Mouse (Mus musculus): ENCODE data around the gene Syngap1.
A peak's percentile ranks its signal among the peaks of the same experiment; 100 is the strongest.
"Not testable (repeated sequence)": the region's sequence is repeated elsewhere in the genome, so short reads cannot be mapped to it uniquely, and the experiment has no call there.

Syngap1 gene

GRCm38 (mm10) chr17:26941031-26941789, at the start of gene Syngap1:
Syngap1 (plus strand) TSS chr17:26941253.
- no peak for DNase-seq (ENCODE audit: low spot score in 2 of 2)

- DNase-seq (ENCODE audit: low spot score in 2 of 2): no peak
These were observed 48.2 kb upstream of the Syngap1 start for GRCm38 (mm10) chr17:26892635-26893375.

GRCm38 (mm10) chr17:26893492-26893891, 47.6 kb upstream of the Syngap1 start:
- no peak for DNase-seq (ENCODE audit: low spot score in 2 of 2)

GRCm38 (mm10) chr17:26894342-26894741, 46.7 kb upstream of the Syngap1 start:
- DNase-seq (ENCODE audit: low spot score in 2 of 2): no peak

GRCm38 (mm10) chr17:26895578-26895977, 45.5 kb upstream of the Syngap1 start:
- DNase-seq (ENCODE audit: low spot score in 2 of 2): peak; percentile 22 to 70

- no peak for DNase-seq (ENCODE audit: low spot score in 2 of 2)
These were observed 40.1 kb upstream of the Syngap1 start for GRCm38 (mm10) chr17:26900916-26901315.

GRCm38 (mm10) chr17:26904320-26904719, 36.7 kb upstream of the Syngap1 start:
- no peak for DNase-seq (ENCODE audit: low spot score in 2 of 2)

- DNase-seq (ENCODE audit: low spot score in 2 of 2): not testable (repeated sequence)
These were observed 33.5 kb upstream of the Syngap1 start for GRCm38 (mm10) chr17:26907506-26907905.

- DNase-seq (ENCODE audit: low spot score in 2 of 2): no peak
These were observed 25.8 kb upstream of the Syngap1 start for GRCm38 (mm10) chr17:26915248-26915647.

- DNase-seq (ENCODE audit: low spot score in 2 of 2): peak; percentile 99
These were observed 24.2 kb upstream of the Syngap1 start, which contains the start of gene Kifc5b for GRCm38 (mm10) chr17:26916711-26917482. Kifc5b (plus strand) TSS chr17:26917091.

GRCm38 (mm10) chr17:26917560-26917959, 23.5 kb upstream of the Syngap1 start:
- DNase-seq (ENCODE audit: low spot score in 2 of 2): not testable (repeated sequence)

- no peak for DNase-seq (ENCODE audit: low spot score in 2 of 2)
These were observed 22.7 kb upstream of the Syngap1 start for GRCm38 (mm10) chr17:26918343-26918742.

- not testable (repeated sequence) for DNase-seq (ENCODE audit: low spot score in 2 of 2)
These were observed 21.5 kb upstream of the Syngap1 start for GRCm38 (mm10) chr17:26919516-26919915.

- not testable (repeated sequence) for DNase-seq (ENCODE audit: low spot score in 2 of 2)
These were observed 18.7 kb upstream of the Syngap1 start for GRCm38 (mm10) chr17:26922368-26922767.

- not testable (repeated sequence) for DNase-seq (ENCODE audit: low spot score in 2 of 2)
These were observed 15.6 kb upstream of the Syngap1 start for GRCm38 (mm10) chr17:26925414-26925813.

GRCm38 (mm10) chr17:26931795-26932194, 9.3 kb upstream of the Syngap1 start:
- DNase-seq (ENCODE audit: low spot score in 2 of 2): not testable (repeated sequence)

- peak; percentile 95 to 99 for DNase-seq (ENCODE audit: low spot score in 2 of 2)
These were observed 8.1 kb upstream of the Syngap1 start, which contains the start of gene Phf1 for GRCm38 (mm10) chr17:26932839-26933398. Phf1 (plus strand) TSS chr17:26933052.

- no peak for DNase-seq (ENCODE audit: low spot score in 2 of 2)
These were observed 7.6 kb upstream of the Syngap1 start for GRCm38 (mm10) chr17:26933419-26933818.

GRCm38 (mm10) chr17:26933885-26934827, 6.9 kb upstream of the Syngap1 start:
- DNase-seq (ENCODE audit: low spot score in 2 of 2): no peak

GRCm38 (mm10) chr17:26935027-26935426, 6.0 kb upstream of the Syngap1 start:
- DNase-seq (ENCODE audit: low spot score in 2 of 2): no peak
